Mouse (Mus musculus) midbrain, postnatal 0 days (tissue): ENCODE results near the gene Rundc1. TPM values are rescaled to one million over a fixed set of nuclear protein-coding genes. Genes with fewer than 3 reads are reported as not detected.

Experiments used
- ATAC-seq: fragments of 200-750 bp; cut with Nextera tagmentation; 2 replicates; pipeline ENCODE4 v1.8.0; 2017; ENCODE audit warnings: moderate number of reproducible peaks, mild to moderate bottlenecking, moderate TSS enrichment, moderate library complexity; ENCODE audit not compliant: low FRiP score
- DNase-seq: peaks from one replicate; pipeline ENCODE4 v3.0.0-alpha.2; 2015; ENCODE audit warnings: low spot score
- H3K27ac ChIP-seq: fragments of 300-500 bp; sonication (generic); 2 replicates; pipeline ENCODE4 v1.5.1; 2014; ENCODE audit warnings: low read depth, mild to moderate bottlenecking, low read length, mixed read lengths
- H3K27me3 ChIP-seq: fragments of 300-500 bp; sonication (generic); 2 replicates; pipeline ENCODE4 v1.6.1; 2014; ENCODE audit warnings: low read length, control low read depth, mixed read lengths; ENCODE audit not compliant: insufficient read depth
- H3K36me3 ChIP-seq: fragments of 300-500 bp; sonication (generic); 2 replicates; pipeline ENCODE4 v1.6.1; 2014; ENCODE audit warnings: low read length, control low read depth, mixed read lengths; ENCODE audit not compliant: insufficient read depth
- H3K4me1 ChIP-seq: fragments of 300-500 bp; sonication (generic); 2 replicates; pipeline ENCODE4 v1.6.1; 2014; ENCODE audit warnings: mild to moderate bottlenecking, control low read depth, antibody characterized with exemption, low read length, mixed read lengths; ENCODE audit not compliant: insufficient read depth
- H3K4me2 ChIP-seq: fragments of 300-500 bp; sonication (generic); 2 replicates; pipeline ENCODE4 v1.6.1; 2014; ENCODE audit warnings: low read depth, mild to moderate bottlenecking, low read length, mixed read lengths; ENCODE audit not compliant: poor library complexity, severe bottlenecking
- H3K4me3 ChIP-seq: fragments of 300-500 bp; sonication (generic); 2 replicates; pipeline ENCODE4 v1.5.1; 2014; ENCODE audit warnings: low read depth, mild to moderate bottlenecking, low read length, moderate library complexity
- H3K9ac ChIP-seq: fragments of 300-500 bp; sonication (generic); replicated peaks from 2 replicates; pipeline ENCODE4 v1.6.1; 2014; ENCODE audit warnings: mild to moderate bottlenecking, low read length, moderate library complexity, mixed read lengths; ENCODE audit not compliant: poor library complexity, severe bottlenecking
- H3K9me3 ChIP-seq: fragments of 300-500 bp; sonication (generic); 2 replicates; pipeline ENCODE4 v1.6.1; 2016; ENCODE audit warnings: low read length, control low read depth
- CTCF ChIP-seq: IDR thresholded peaks from 2 replicates; pipeline ENCODE4 v1.5.1; 2016; ENCODE audit warnings: antibody characterized with exemption, mild to moderate bottlenecking
- WGBS: fragments of 180-500 bp; shearing (Covaris S2); extraction: QIAGEN DNeasy Blood & Tissue Kit; methylation state at CpG from one replicate; pipeline ENCODE4 v1.1.7; 2014; 5-methylcytosine and 5-hydroxymethylcytosine counted together
- microRNA-seq: library from miRNA; unstranded; fragments of <30 nt; microRNA quantifications from one replicate; pipeline ENCODE4, GENCODE M21; 2016; ENCODE audit warnings: borderline number of aligned reads
- polyA plus RNA-seq: library from polyadenylated mRNA; unstranded; fragments of >200 nt; fragmentation: Nextera tagmentation; extraction: Ambion mirVana; gene quantifications from 2 replicates; pipeline ENCODE4 v1.2.1, GENCODE M21; 2015
- total RNA-seq: library from RNA; depleted of rRNA; stranded (reverse); fragments of >200 nt; gene quantifications from 2 replicates; pipeline ENCODE4 v1.2.3, GENCODE M21; 2014; rRNA removed

The Rundc1 gene
- total and polyA plus RNA-seq, 2 experiments from 2014 or later: 12.9 to 24.2 TPM

GRCm38 (mm10) chr11:101479171-101479635 is 54.3 kb downstream of the Rundc1 start:
- Histone ChIP-seq H3K4me2 (peak overlapping the region; percentile 25; the same call in 1 of the 2 replicates), H3K4me3 (no peak overlapping the region), H3K27ac (no peak overlapping the region), H3K9ac (no peak overlapping the region), H3K4me1 (0 out of 2 replicates have a peak, but pooled peaks cover 2% of the 10 kb centered on the region), H3K9me3 (no peaks in the 10 kb centered on the region), H3K27me3 (no peaks in the 10 kb centered on the region), H3K36me3 (no peaks in the 10 kb centered on the region)
- no peak for ATAC-seq
- WGBS: 5% methylated on average over 18 of the region's 18 CpGs
- DNase-seq: peak; percentile 62
- TF ChIP-seq CTCF: no peak

- Histone ChIP-seq H3K4me2 (no peak overlapping the region), H3K27me3 (no peaks in the 10 kb centered on the region), H3K36me3 (no peaks in the 10 kb centered on the region), H3K27ac (no peak overlapping the region), H3K4me3 (no peak overlapping the region), H3K4me1 (0 out of 2 replicates have a peak, but pooled peaks cover 2% of the 10 kb centered on the region), H3K9ac (no peak overlapping the region), H3K9me3 (no peaks in the 10 kb centered on the region)
- DNase-seq (no peak), ATAC-seq (no peak)
- 77% methylated on average over 6 of the region's 6 CpGs for WGBS
- no peak for TF ChIP-seq CTCF
Measured at GRCm38 (mm10) chr11:101480912-101481311, 56.0 kb downstream of the Rundc1 start.

DNA sequence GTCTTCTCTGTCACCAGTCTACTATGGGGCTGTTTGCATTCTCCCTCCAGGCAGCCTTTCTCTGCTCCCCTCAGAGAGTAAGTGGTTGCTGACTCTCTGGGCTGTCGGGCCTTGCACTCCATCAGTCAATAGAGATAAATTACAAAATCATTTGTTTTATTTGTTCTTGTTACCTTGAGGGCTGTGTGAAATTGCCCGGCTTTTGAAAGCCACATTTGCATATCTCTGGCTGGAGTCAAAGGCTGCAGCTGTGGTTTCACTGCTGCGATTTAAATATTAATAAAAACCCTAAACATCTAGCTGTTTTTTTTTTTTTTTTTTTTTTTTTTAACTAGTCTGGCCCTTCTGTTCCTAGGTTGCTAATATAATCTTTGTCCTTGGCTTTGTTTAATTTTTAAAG is 58.9 kb downstream of the Rundc1 start:
- TF ChIP-seq CTCF: no peak
- H3K4me1 ChIP-seq: no peaks in the 10 kb centered on the region
- H3K9me3 ChIP-seq: no peaks in the 10 kb centered on the region
- H3K27me3 ChIP-seq: no peaks in the 10 kb centered on the region
- DNase-seq: no peak
- H3K4me3 ChIP-seq: no peak overlapping the region
- no peak for ATAC-seq
- WGBS: 20% methylated on average over 3 of the region's 3 CpGs
- H3K9ac ChIP-seq: no peak overlapping the region
- H3K27ac ChIP-seq: no peak overlapping the region
- H3K36me3 ChIP-seq: no peaks in the 10 kb centered on the region
- no peak overlapping the region for H3K4me2 ChIP-seq

DNA sequence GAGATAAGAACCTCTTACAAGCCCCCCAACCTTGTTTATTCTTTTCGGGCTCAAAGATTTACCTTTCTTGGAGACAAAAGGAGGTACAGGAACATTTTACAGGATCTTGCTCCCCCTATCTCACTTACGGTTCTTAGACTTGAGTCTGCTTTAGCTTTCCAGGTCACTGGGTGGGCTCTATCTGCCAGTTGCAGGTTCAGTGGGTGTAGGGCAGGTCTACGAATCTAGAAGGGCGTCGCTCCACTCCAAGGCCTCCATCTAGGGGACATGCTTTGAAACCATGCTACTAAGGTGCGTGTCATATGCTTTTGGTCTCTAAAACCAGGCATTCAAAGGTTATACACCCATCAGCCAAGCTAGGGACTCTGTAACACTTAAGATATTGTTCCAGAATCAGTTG is 59.4 kb downstream of the Rundc1 start:
- DNase-seq (no peak), ATAC-seq (no peak)
- 64% methylated on average over 6 of the region's 6 CpGs for WGBS
- Histone ChIP-seq H3K9ac (no peak overlapping the region), H3K27ac (no peak overlapping the region), H3K36me3 (no peaks in the 10 kb centered on the region), H3K4me3 (no peak overlapping the region), H3K4me1 (no peaks in the 10 kb centered on the region), H3K27me3 (no peaks in the 10 kb centered on the region), H3K4me2 (no peak overlapping the region), H3K9me3 (no peaks in the 10 kb centered on the region)
- no peak for TF ChIP-seq CTCF

DNA sequence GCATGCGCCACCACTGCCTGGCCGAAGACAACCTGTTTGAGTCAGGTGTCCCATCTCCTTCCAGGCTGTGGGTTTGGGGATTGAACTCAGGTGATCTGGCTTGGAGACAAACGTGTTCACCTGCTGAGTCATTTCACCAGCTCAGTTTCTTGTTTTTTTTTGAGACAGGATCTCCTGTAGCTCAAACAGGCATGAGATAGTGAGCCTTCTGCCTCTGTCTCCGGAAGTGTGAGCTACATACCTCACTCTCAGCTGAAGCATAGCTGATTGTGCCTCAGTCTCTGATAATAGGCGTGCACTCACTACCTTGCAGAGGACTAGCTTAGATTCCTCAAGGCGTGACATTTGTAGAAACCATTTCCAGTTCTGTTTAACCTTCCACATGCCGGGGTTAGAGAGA is 59.9 kb downstream of the Rundc1 start:
- Histone ChIP-seq H3K27ac (no peak overlapping the region), H3K4me3 (no peak overlapping the region), H3K4me2 (no peak overlapping the region), H3K9ac (no peak overlapping the region), H3K27me3 (no peaks in the 10 kb centered on the region), H3K36me3 (no peaks in the 10 kb centered on the region), H3K9me3 (no peaks in the 10 kb centered on the region), H3K4me1 (no peaks in the 10 kb centered on the region)
- ATAC-seq (no peak), DNase-seq (no peak)
- no peak for TF ChIP-seq CTCF
- WGBS: 87% methylated on average over 7 of the region's 7 CpGs

Small RNA genes lying within 50 kb of the gene (microRNA-seq; reads per million reads assigned to microRNA genes)
- not detected for gene Mir6929

Other genes with a start within 250 kb of the Rundc1 start
- 0.61 and 1.4 TPM in 2 replicates for gene Ccr10, start 249.6 kb upstream of the Rundc1 start, total RNA-seq
- 0.75 and 0.83 TPM in 2 replicates for gene Ccr10, start 249.6 kb upstream of the Rundc1 start, polyA plus RNA-seq
- 26.5 and 40.0 TPM in 2 replicates for gene Ezh1, start 198.6 kb upstream of the Rundc1 start, total RNA-seq
- 25.4 and 25.9 TPM in 2 replicates for gene Ezh1, start 198.6 kb upstream of the Rundc1 start, polyA plus RNA-seq
- gene Ramp2, start 179.1 kb upstream of the Rundc1 start, total RNA-seq: 55.0 and 67.5 TPM in 2 replicates
- 95.3 and 103 TPM in 2 replicates for gene Ramp2, start 179.1 kb upstream of the Rundc1 start, polyA plus RNA-seq
- gene Vps25, start 171.4 kb upstream of the Rundc1 start, total RNA-seq: 77.3 and 82.3 TPM in 2 replicates
- gene Vps25, start 171.4 kb upstream of the Rundc1 start, polyA plus RNA-seq: 130 and 144 TPM in 2 replicates
- 4.2 and 8.1 TPM in 2 replicates for gene Wnk4, start 164.5 kb upstream of the Rundc1 start, total RNA-seq
- 7.5 and 9.2 TPM in 2 replicates for gene Wnk4, start 164.5 kb upstream of the Rundc1 start, polyA plus RNA-seq
- not detected in 2 replicates for gene Cntd1, start 146.1 kb upstream of the Rundc1 start, total RNA-seq
- 0.25 and 0.42 TPM in 2 replicates for gene Cntd1, start 146.1 kb upstream of the Rundc1 start, polyA plus RNA-seq
- 136 and 168 TPM in 2 replicates for gene Coa3, start 146.0 kb upstream of the Rundc1 start, total RNA-seq
- gene Coa3, start 146.0 kb upstream of the Rundc1 start, polyA plus RNA-seq: 204 and 229 TPM in 2 replicates
- 94.4 and 209 TPM in 2 replicates for gene Becn1, start 122.8 kb upstream of the Rundc1 start, total RNA-seq
- 145 and 150 TPM in 2 replicates for gene Becn1, start 122.8 kb upstream of the Rundc1 start, polyA plus RNA-seq
- 69.1 and 74.0 TPM in 2 replicates for gene Psme3, start 108.9 kb upstream of the Rundc1 start, total RNA-seq
- 75.0 and 76.5 TPM in 2 replicates for gene Psme3, start 108.9 kb upstream of the Rundc1 start, polyA plus RNA-seq
- gene Aoc2, start 100.0 kb upstream of the Rundc1 start, total RNA-seq: 5.3 and 6.7 TPM in 2 replicates
- gene Aoc2, start 100.0 kb upstream of the Rundc1 start, polyA plus RNA-seq: 0.64 and 0.77 TPM in 2 replicates
- 0.66 and 1.2 TPM in 2 replicates for gene Aoc3, start 94.5 kb upstream of the Rundc1 start, total RNA-seq
- 0.07 and 0.20 TPM in 2 replicates for gene Aoc3, start 94.5 kb upstream of the Rundc1 start, polyA plus RNA-seq
- gene G6pc, start 57.5 kb upstream of the Rundc1 start, total RNA-seq: not detected in 2 replicates
- not detected in 2 replicates for gene G6pc, start 57.5 kb upstream of the Rundc1 start, polyA plus RNA-seq
- 67.4 and 78.3 TPM in 2 replicates for gene Aarsd1, start 7.5 kb upstream of the Rundc1 start, total RNA-seq
- gene Aarsd1, start 7.5 kb upstream of the Rundc1 start, polyA plus RNA-seq: 96.3 and 107 TPM in 2 replicates
- gene Gm27029, start 289 bp upstream of the Rundc1 start, total RNA-seq: 1.8 and 5.7 TPM in 2 replicates
- 6.3 and 6.8 TPM in 2 replicates for gene Gm27029, start 289 bp upstream of the Rundc1 start, polyA plus RNA-seq
- gene Ptges3l, start 248 bp downstream of the Rundc1 start, total RNA-seq: 0.66 and 2.7 TPM in 2 replicates
- gene Ptges3l, start 248 bp downstream of the Rundc1 start, polyA plus RNA-seq: 2.9 TPM in 2 replicates
- gene Rpl27, start 17.2 kb downstream of the Rundc1 start, total RNA-seq: 605 and 614 TPM in 2 replicates
- 227 and 260 TPM in 2 replicates for gene Rpl27, start 17.2 kb downstream of the Rundc1 start, polyA plus RNA-seq
- gene Ifi35, start 23.3 kb downstream of the Rundc1 start, total RNA-seq: 1.9 and 3.3 TPM in 2 replicates
- gene Ifi35, start 23.3 kb downstream of the Rundc1 start, polyA plus RNA-seq: 4.5 TPM in 2 replicates
- gene Rnd2, start 39.9 kb downstream of the Rundc1 start, total RNA-seq: 90.5 and 96.3 TPM in 2 replicates
- gene Rnd2, start 39.9 kb downstream of the Rundc1 start, polyA plus RNA-seq: 95.7 and 104 TPM in 2 replicates
- 313 and 334 TPM in 2 replicates for gene Vat1, start 41.1 kb downstream of the Rundc1 start, total RNA-seq
- 143 and 146 TPM in 2 replicates for gene Vat1, start 41.1 kb downstream of the Rundc1 start, polyA plus RNA-seq
- 2.8 and 5.1 TPM in 2 replicates for gene Brca1, start 126.9 kb downstream of the Rundc1 start, total RNA-seq
- 0.84 and 0.90 TPM in 2 replicates for gene Brca1, start 126.9 kb downstream of the Rundc1 start, polyA plus RNA-seq
- 121 and 128 TPM in 2 replicates for gene Nbr1, start 127.1 kb downstream of the Rundc1 start, total RNA-seq
- 56.3 and 59.7 TPM in 2 replicates for gene Nbr1, start 127.1 kb downstream of the Rundc1 start, polyA plus RNA-seq
- gene Tmem106a, start 157.2 kb downstream of the Rundc1 start, total RNA-seq: 1.5 and 3.0 TPM in 2 replicates
- gene Tmem106a, start 157.2 kb downstream of the Rundc1 start, polyA plus RNA-seq: 3.5 and 3.6 TPM in 2 replicates
- gene Gm11634, start 174.2 kb downstream of the Rundc1 start, total RNA-seq: not detected in 2 replicates
- not detected in 2 replicates for gene Gm11634, start 174.2 kb downstream of the Rundc1 start, polyA plus RNA-seq
- gene Rdm1, start 202.1 kb downstream of the Rundc1 start, total RNA-seq: 2.8 and 3.6 TPM in 2 replicates
- 8.3 and 9.2 TPM in 2 replicates for gene Rdm1, start 202.1 kb downstream of the Rundc1 start, polyA plus RNA-seq
- gene Arl4d, start 240.5 kb downstream of the Rundc1 start, total RNA-seq: 4.5 and 6.9 TPM in 2 replicates
- gene Arl4d, start 240.5 kb downstream of the Rundc1 start, polyA plus RNA-seq: 5.7 and 7.1 TPM in 2 replicates